Mouse (Mus musculus): Measurements from ENCODE around the gene Pkn3.
"Not testable (repeated sequence)": the region's sequence is repeated elsewhere in the genome, so short reads cannot be mapped to it uniquely, and the experiment has no call there.

The Pkn3 gene

DNA sequence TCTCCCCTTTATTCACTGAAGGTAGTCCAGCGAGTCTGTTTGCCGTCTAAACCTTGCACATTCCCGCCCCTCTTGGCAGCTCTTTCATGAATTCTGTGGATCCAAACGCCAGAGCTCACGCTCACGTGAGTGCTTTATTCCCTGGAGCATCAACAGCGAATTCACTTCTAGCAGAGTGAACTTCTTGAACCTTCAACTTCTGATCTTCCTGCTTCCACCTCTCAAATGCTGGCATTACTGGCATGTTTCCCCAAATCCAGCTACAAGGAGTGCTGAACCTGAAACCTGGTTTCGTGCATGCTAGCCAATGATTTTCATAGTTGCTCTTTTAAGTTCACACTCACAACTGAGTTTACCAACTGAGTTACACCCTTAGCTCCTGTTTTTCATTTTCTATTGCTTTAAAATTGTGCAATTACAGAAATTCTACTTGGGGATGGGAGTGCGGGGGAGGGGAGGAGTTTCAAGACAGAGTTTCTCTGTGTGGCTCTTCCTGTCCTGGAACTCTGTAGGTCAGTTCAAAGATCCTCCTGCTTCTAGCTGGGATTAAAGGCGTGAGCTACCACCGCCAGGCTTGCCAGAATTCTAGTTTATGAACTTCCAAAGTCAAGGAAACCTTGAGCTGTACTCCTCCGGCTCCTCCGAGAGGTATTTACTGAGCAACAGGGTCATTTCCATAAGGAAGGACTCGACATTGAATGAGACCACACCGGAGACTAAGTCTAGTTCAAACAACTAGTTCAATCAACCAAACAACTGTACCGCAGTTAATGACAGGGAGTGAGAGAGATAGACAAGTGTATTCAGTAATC, 55.5 kb downstream of the Pkn3 start:
- in situ Hi-C loops (cut with MboI; ENCODE audit: unreplicated experiment in 2 of 2): no loop called here

GRCm38 (mm10) chr2:30133613-30134377, 56.3 kb downstream of the Pkn3 start, which contains the start of gene Tbc1d13:
Tbc1d13 (plus strand) TSS chr2:30133746.
- in situ Hi-C loops (cut with MboI; ENCODE audit: unreplicated experiment in 2 of 2): no loop called here

DNA sequence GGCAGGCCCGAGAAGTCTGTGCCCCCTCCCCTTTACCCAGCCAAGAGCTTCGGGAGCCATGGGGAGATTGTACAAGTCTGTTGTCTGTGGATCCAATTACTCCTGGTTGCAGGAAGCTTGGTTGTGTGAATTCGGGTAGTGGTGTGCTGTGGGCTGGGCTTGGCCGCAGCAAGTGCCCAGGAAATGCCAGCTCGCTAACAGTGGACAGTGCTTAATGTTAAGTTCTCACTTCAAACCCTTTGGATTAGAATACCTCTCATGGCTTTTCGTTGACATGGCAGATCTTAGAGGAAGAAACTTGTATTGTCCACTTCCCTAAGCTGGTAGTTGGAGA, 56.9 kb downstream of the Pkn3 start:
- in situ Hi-C loops (cut with MboI; ENCODE audit: unreplicated experiment in 2 of 2): no loop called here

GRCm38 (mm10) chr2:30134928-30135620, 57.6 kb downstream of the Pkn3 start:
- in situ Hi-C loops (cut with MboI; ENCODE audit: unreplicated experiment in 2 of 2): no loop called here

DNA sequence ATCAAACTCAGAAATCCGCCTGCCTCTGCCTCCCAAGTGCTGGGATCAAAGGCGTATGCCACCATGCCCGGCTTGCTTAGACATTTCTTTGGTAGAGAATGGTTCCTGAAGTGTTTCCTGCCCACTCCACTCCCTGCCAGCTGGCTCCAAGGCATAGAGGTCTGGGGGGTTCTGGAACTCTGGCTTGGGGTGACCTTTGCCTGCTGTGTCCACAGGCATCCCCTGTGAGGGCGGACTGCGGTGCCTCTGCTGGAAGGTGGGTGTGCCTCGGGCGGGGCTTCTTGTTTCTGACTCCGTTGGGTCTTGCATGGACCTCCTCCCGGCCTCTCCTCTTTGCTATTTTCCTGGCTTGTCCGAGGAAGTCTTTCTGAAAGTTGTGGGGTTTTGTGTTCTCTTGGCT, 59.0 kb downstream of the Pkn3 start:
- in situ Hi-C loops (cut with MboI; ENCODE audit: unreplicated experiment in 2 of 2): no loop called here

GRCm38 (mm10) chr2:30140021-30140420, 62.5 kb downstream of the Pkn3 start:
- in situ Hi-C loops (cut with MboI; ENCODE audit: unreplicated experiment in 2 of 2): not testable (repeated sequence)
